Mouse (Mus musculus) brain, embryonic 14.5 days (tissue): Measurements from ENCODE around the gene Leprot.

Source experiments
- CTCF ChIP-seq: fragments of 200-500 bp; IDR thresholded peaks from 2 replicates; pipeline ENCODE4 v1.5.1; 2012; ENCODE audit warnings: inconsistent platforms, mild to moderate bottlenecking, moderate library complexity, borderline replicate concordance; ENCODE audit not compliant: insufficient read depth, insufficient read length; ENCODE audit errors: extremely low read depth
- POLR2A ChIP-seq: fragments of 200-500 bp; IDR thresholded peaks from 2 replicates; pipeline ENCODE4 v1.6.1; 2012; ENCODE audit warnings: mild to moderate bottlenecking, inconsistent platforms, borderline replicate concordance; ENCODE audit not compliant: poor library complexity, insufficient read depth, insufficient read length, severe bottlenecking; ENCODE audit errors: extremely low read depth

GRCm38 (mm10) chr4:101697236-101697635 is 49.7 kb downstream of the Leprot start:
- TF ChIP-seq CTCF: no peak
- no peak for TF ChIP-seq POLR2A
